Comparison of ENCODE assay signal across 24 mouse cellular contexts in genomic region chr15:12424187-12424586, GRCm38 (mm10).
DNase-seq lines count a peak whose midpoint lies in the region; ATAC-seq and TF ChIP-seq lines count a peak whose summit lies in the region.
"Had no signal": no experiment of that assay in that cellular context is flagged by ENCODE, and none has a peak within 500 bp of the region (broad histone marks: within the 10 kb centered on the region; RNA-seq: fewer than 3 reads in every experiment).

No protein-coding gene starts in this region.

- no peak overlapping the region for H3K4me3 ChIP-seq in ES-E14 (ENCODE audit: insufficient read depth in 1 of 2, low read depth in 1 of 2, low read length in 2 of 2, poor library complexity in 1 of 2, severe bottlenecking in 1 of 2)
- H3K4me3 ChIP-seq in intestine, postnatal 0 days (ENCODE audit: low read depth, low read length) = no peak overlapping the region
- H3K4me3 ChIP-seq: erythroblast, embryonic 14.5 days; forebrain, embryonic 15.5 days; heart, embryonic 15.5 days; hindbrain, embryonic 13.5 days; layer of hippocampus, adult 2 months; limb, embryonic 12.5 days; megakaryocyte, embryonic 14.5 days; neural tube, embryonic 12.5 days had no signal

- no peaks in the 10 kb centered on the region for H3K36me3 ChIP-seq in ES-E14 (ENCODE audit: control insufficient read depth, insufficient read depth, low read length, poor library complexity, severe bottlenecking)
- H3K36me3 ChIP-seq in splenic B cell, adult 2 months (ENCODE audit: control insufficient read depth, insufficient read depth, low read length, poor library complexity, severe bottlenecking) = no peaks in the 10 kb centered on the region
- H3K36me3 ChIP-seq in intestine, postnatal 0 days (ENCODE audit: control insufficient read depth, insufficient read depth) = no peaks in the 10 kb centered on the region
- H3K36me3 ChIP-seq: forebrain, embryonic 15.5 days; heart, embryonic 15.5 days; hindbrain, embryonic 13.5 days; neural tube, embryonic 12.5 days had no signal

- H3K27me3 ChIP-seq in splenic B cell, adult 2 months (ENCODE audit: control insufficient read depth, insufficient read depth, low read length, poor library complexity, severe bottlenecking) = no peaks in the 10 kb centered on the region
- no peaks in the 10 kb centered on the region for H3K27me3 ChIP-seq in intestine, postnatal 0 days (replicated peaks; ENCODE audit: control insufficient read depth, insufficient read depth, low read length)
- H3K27me3 ChIP-seq: forebrain, embryonic 15.5 days; heart, embryonic 15.5 days; hindbrain, embryonic 13.5 days; limb, embryonic 12.5 days; neural tube, embryonic 12.5 days had no signal

- in situ Hi-C loops in ES-E14 (cut with MboI; ENCODE audit: low sequenced_read_pairs in 2 of 2, unreplicated experiment in 2 of 2) = no loop called here

- no peak overlapping the region for H3K4me2 ChIP-seq in intestine, postnatal 0 days (replicated peaks; ENCODE audit: low read depth)
- H3K4me2 ChIP-seq: forebrain, embryonic 15.5 days; heart, embryonic 15.5 days; hindbrain, embryonic 13.5 days; limb, embryonic 12.5 days; neural tube, embryonic 12.5 days had no signal

- peak; percentile 62 for DNase-seq in thymus, postnatal 0 days (ENCODE audit: low spot score)
- DNase-seq in thymus, postnatal 36 days = no peak
- DNase-seq in ES-E14 (ENCODE audit: low read depth, low spot score) = peak; percentile 62
- DNase-seq in induced T-regulatory cell, adult 2 months (ENCODE audit: low read depth) = peak; percentile 36
- peak; percentile 20 for DNase-seq in splenic B cell, adult 2 months (ENCODE audit: low read depth, low spot score)
- no peak for DNase-seq in right cerebral cortex, postnatal 36 days (ENCODE audit: low spot score in 2 of 2)
- DNase-seq in layer of hippocampus, postnatal 14 days (ENCODE audit: low spot score in 2 of 2) = no peak
- DNase-seq: cerebellum, postnatal 14 days; heart, adult 18-20 months; right cerebral cortex, postnatal 25 days had no signal

- no peaks in the 10 kb centered on the region for H3K9me3 ChIP-seq in ES-E14 (ENCODE audit: control insufficient read depth, insufficient read depth, low read depth, low read length)
- no peaks in the 10 kb centered on the region for H3K9me3 ChIP-seq in intestine, postnatal 0 days (ENCODE audit: control insufficient read depth)
- H3K9me3 ChIP-seq: forebrain, embryonic 15.5 days; heart, embryonic 15.5 days; hindbrain, embryonic 13.5 days; limb, embryonic 12.5 days; megakaryocyte, embryonic 14.5 days; neural tube, embryonic 12.5 days had no signal

- no peak for TF ChIP-seq CTCF in intestine, postnatal 0 days (IDR thresholded peaks at IDR 0.05; ENCODE audit: low read depth)

- no peak overlapping the region for H3K9ac ChIP-seq in ES-E14 (ENCODE audit: insufficient read depth, low read depth, low read length, poor library complexity, severe bottlenecking)
- H3K9ac ChIP-seq in intestine, postnatal 0 days (ENCODE audit: low read depth, low read length) = no peak overlapping the region
- H3K9ac ChIP-seq: forebrain, embryonic 15.5 days; heart, embryonic 15.5 days; hindbrain, embryonic 13.5 days; limb, embryonic 12.5 days; liver, embryonic 14.5 days; neural tube, embryonic 12.5 days had no signal

- no peak overlapping the region; the same call in 1 of the 2 replicates for H3K27ac ChIP-seq in ES-E14 (ENCODE audit: insufficient read depth, low read depth, low read length, poor library complexity, severe bottlenecking)
- no peak overlapping the region for H3K27ac ChIP-seq in intestine, postnatal 0 days (ENCODE audit: low read depth, low read length)
- H3K27ac ChIP-seq: forebrain, embryonic 15.5 days; heart, embryonic 15.5 days; hindbrain, embryonic 13.5 days; kidney, postnatal 0 days; layer of hippocampus, adult 2 months; limb, embryonic 12.5 days; liver, embryonic 14.5 days; neural tube, embryonic 12.5 days had no signal

- peaks cover 4 to 10% of the 10 kb centered on the region in 2 experiments; a peak in 2 of 4 replicates for H3K4me1 ChIP-seq in ES-E14 (ENCODE audit: control insufficient read depth in 2 of 2, insufficient read depth in 2 of 2, low read length in 2 of 2, poor library complexity in 1 of 2)
- H3K4me1 ChIP-seq in intestine, postnatal 0 days (replicated peaks; ENCODE audit: control insufficient read depth, insufficient read depth, low read length) = no peaks in the 10 kb centered on the region
- H3K4me1 ChIP-seq: forebrain, embryonic 15.5 days; heart, embryonic 15.5 days; neural tube, embryonic 12.5 days had no signal

- 76% methylated on average over 5 of the region's 5 CpGs for WGBS in intestine, postnatal 0 days

- no peak for ATAC-seq in intestine, postnatal 0 days
- ATAC-seq: forebrain, embryonic 15.5 days; intestine, embryonic 16.5 days; lung, postnatal 0 days; midbrain, embryonic 16.5 days had no signal

TF ChIP-seq in ES-E14, 5 proteins besides CTCF, POLR2A, EP300 and RAD21:
- TF ChIP-seq MAFK (IDR thresholded peaks at IDR 0.05; ENCODE audit: insufficient read depth, low read depth, low read length) (no peak), CHD2 (IDR thresholded peaks at IDR 0.05; ENCODE audit: low read depth, low read length) (0 out of 2 replicates have a peak, but pooled peaks have one; percentile 17)

Comparison
In these comparisons a context has a peak if more than half of its experiments do, and no peak if none do; other contexts are left out.
1. DNase-seq: peak in thymus, postnatal 0 days (single experiment), ES-E14 (single experiment), induced T-regulatory cell, adult 2 months (single experiment) and splenic B cell, adult 2 months (single experiment); none in thymus, postnatal 36 days (0 of 2), right cerebral cortex, postnatal 36 days (0 of 2) and layer of hippocampus, postnatal 14 days (0 of 2).